Mouse (Mus musculus) midbrain, postnatal 0 days (tissue): ENCODE results near the gene Ube2j1. TPM values are rescaled to one million over a fixed set of nuclear protein-coding genes. Genes with fewer than 3 reads are reported as not detected.

Experiments
- ATAC-seq: fragments of 200-750 bp; cut with Nextera tagmentation; 2 replicates; pipeline ENCODE4 v1.8.0; 2017; ENCODE audit warnings: moderate number of reproducible peaks, mild to moderate bottlenecking, moderate TSS enrichment, moderate library complexity; ENCODE audit not compliant: low FRiP score
- DNase-seq: peaks from one replicate; pipeline ENCODE4 v3.0.0-alpha.2; 2015; ENCODE audit warnings: low spot score
- H3K27ac ChIP-seq: fragments of 300-500 bp; sonication (generic); 2 replicates; pipeline ENCODE4 v1.5.1; 2014; ENCODE audit warnings: low read depth, mild to moderate bottlenecking, low read length, mixed read lengths
- H3K27me3 ChIP-seq: fragments of 300-500 bp; sonication (generic); 2 replicates; pipeline ENCODE4 v1.6.1; 2014; ENCODE audit warnings: low read length, control low read depth, mixed read lengths; ENCODE audit not compliant: insufficient read depth
- H3K36me3 ChIP-seq: fragments of 300-500 bp; sonication (generic); 2 replicates; pipeline ENCODE4 v1.6.1; 2014; ENCODE audit warnings: low read length, control low read depth, mixed read lengths; ENCODE audit not compliant: insufficient read depth
- H3K4me1 ChIP-seq: fragments of 300-500 bp; sonication (generic); 2 replicates; pipeline ENCODE4 v1.6.1; 2014; ENCODE audit warnings: mild to moderate bottlenecking, control low read depth, antibody characterized with exemption, low read length, mixed read lengths; ENCODE audit not compliant: insufficient read depth
- H3K4me2 ChIP-seq: fragments of 300-500 bp; sonication (generic); 2 replicates; pipeline ENCODE4 v1.6.1; 2014; ENCODE audit warnings: low read depth, mild to moderate bottlenecking, low read length, mixed read lengths; ENCODE audit not compliant: poor library complexity, severe bottlenecking
- H3K4me3 ChIP-seq: fragments of 300-500 bp; sonication (generic); 2 replicates; pipeline ENCODE4 v1.5.1; 2014; ENCODE audit warnings: low read depth, mild to moderate bottlenecking, low read length, moderate library complexity
- H3K9ac ChIP-seq: fragments of 300-500 bp; sonication (generic); replicated peaks from 2 replicates; pipeline ENCODE4 v1.6.1; 2014; ENCODE audit warnings: mild to moderate bottlenecking, low read length, moderate library complexity, mixed read lengths; ENCODE audit not compliant: poor library complexity, severe bottlenecking
- H3K9me3 ChIP-seq: fragments of 300-500 bp; sonication (generic); 2 replicates; pipeline ENCODE4 v1.6.1; 2016; ENCODE audit warnings: low read length, control low read depth
- CTCF ChIP-seq: IDR thresholded peaks from 2 replicates; pipeline ENCODE4 v1.5.1; 2016; ENCODE audit warnings: antibody characterized with exemption, mild to moderate bottlenecking
- WGBS: fragments of 180-500 bp; shearing (Covaris S2); extraction: QIAGEN DNeasy Blood & Tissue Kit; methylation state at CpG from one replicate; pipeline ENCODE4 v1.1.7; 2014; 5-methylcytosine and 5-hydroxymethylcytosine counted together
- polyA plus RNA-seq: library from polyadenylated mRNA; unstranded; fragments of >200 nt; fragmentation: Nextera tagmentation; extraction: Ambion mirVana; gene quantifications from 2 replicates; pipeline ENCODE4 v1.2.1, GENCODE M21; 2015
- total RNA-seq: library from RNA; depleted of rRNA; stranded (reverse); fragments of >200 nt; gene quantifications from 2 replicates; pipeline ENCODE4 v1.2.3, GENCODE M21; 2014

Ube2j1 gene
- total and polyA plus RNA-seq, 2 experiments from 2014 or later: 70.3 to 126 TPM

GRCm38 (mm10) chr4:33007443-33008217, 23.6 kb upstream of the Ube2j1 start:
- no peaks in the 10 kb centered on the region for H3K9me3 ChIP-seq
- H3K4me3 ChIP-seq: no peak overlapping the region
- no peak overlapping the region for H3K4me2 ChIP-seq
- 93% methylated on average over 9 of the region's 9 CpGs for WGBS
- DNase-seq (no peak), ATAC-seq (no peak)
- no peak overlapping the region for H3K9ac ChIP-seq
- no peak for TF ChIP-seq CTCF
- H3K27ac ChIP-seq: no peak overlapping the region
- H3K27me3 ChIP-seq: no peaks in the 10 kb centered on the region
- peaks cover 13% of the 10 kb centered on the region; the same call in 1 of the 2 replicates for H3K36me3 ChIP-seq
- no peaks in the 10 kb centered on the region for H3K4me1 ChIP-seq

- no peak overlapping the region for H3K4me2 ChIP-seq
- ATAC-seq: no peak
- no peak overlapping the region for H3K9ac ChIP-seq
- H3K4me1 ChIP-seq: no peaks in the 10 kb centered on the region
- no peak for TF ChIP-seq CTCF
- no peaks in the 10 kb centered on the region for H3K9me3 ChIP-seq
- 94% methylated on average over 1 of the region's 1 CpGs for WGBS
- no peak overlapping the region for H3K4me3 ChIP-seq
- no peak overlapping the region for H3K27ac ChIP-seq
- H3K36me3 ChIP-seq: peaks cover 13% of the 10 kb centered on the region; the same call in 1 of the 2 replicates
- no peaks in the 10 kb centered on the region for H3K27me3 ChIP-seq
- DNase-seq: no peak
Observed at GRCm38 (mm10) chr4:33010078-33010477, 21.1 kb upstream of the Ube2j1 start.

GRCm38 (mm10) chr4:33012484-33012883, 18.7 kb upstream of the Ube2j1 start:
- Histone ChIP-seq H3K4me3 (no peak overlapping the region), H3K9ac (no peak overlapping the region), H3K9me3 (no peaks in the 10 kb centered on the region), H3K27me3 (no peaks in the 10 kb centered on the region), H3K27ac (no peak overlapping the region), H3K36me3 (peaks cover 10% of the 10 kb centered on the region; the same call in 1 of the 2 replicates), H3K4me1 (no peaks in the 10 kb centered on the region), H3K4me2 (no peak overlapping the region)
- ATAC-seq (no peak), DNase-seq (no peak)
- no peak for TF ChIP-seq CTCF
- 80% methylated on average over 4 of the region's 4 CpGs for WGBS

- no peak overlapping the region for H3K27ac ChIP-seq
- DNase-seq: peak; percentile 92
- no peaks in the 10 kb centered on the region for H3K9me3 ChIP-seq
- no peak overlapping the region for H3K4me2 ChIP-seq
- H3K9ac ChIP-seq: no peak overlapping the region
- 53% methylated on average over 9 of the region's 9 CpGs for WGBS
- H3K36me3 ChIP-seq: peaks cover 13% of the 10 kb centered on the region; the same call in 1 of the 2 replicates
- TF ChIP-seq CTCF: peak; percentile 96
- no peak overlapping the region for H3K4me3 ChIP-seq
- ATAC-seq: peak; percentile 73; the same call in 1 of the 2 replicates
- no peaks in the 10 kb centered on the region for H3K4me1 ChIP-seq
- no peaks in the 10 kb centered on the region for H3K27me3 ChIP-seq
Observed at GRCm38 (mm10) chr4:33018361-33018999, 12.7 kb upstream of the Ube2j1 start.

GRCm38 (mm10) chr4:33024420-33024819, 6.8 kb upstream of the Ube2j1 start:
- ATAC-seq: no peak

GRCm38 (mm10) chr4:33029104-33029503, 2.1 kb upstream of the Ube2j1 start:
- no peaks in the 10 kb centered on the region for H3K9me3 ChIP-seq
- H3K36me3 ChIP-seq: 0 out of 2 replicates have a peak, but pooled peaks cover 4% of the 10 kb centered on the region
- no peak overlapping the region for H3K4me2 ChIP-seq
- 91% methylated on average over 7 of the region's 7 CpGs for WGBS
- no peak for TF ChIP-seq CTCF
- 0 out of 2 replicates have a peak, but pooled peaks cover 8% of the 10 kb centered on the region for H3K4me1 ChIP-seq
- no peak overlapping the region for H3K27ac ChIP-seq
- ATAC-seq (no peak), DNase-seq (no peak)
- H3K9ac ChIP-seq: no peak overlapping the region
- no peak overlapping the region for H3K4me3 ChIP-seq
- no peaks in the 10 kb centered on the region for H3K27me3 ChIP-seq

More at GRCm38 (mm10) chr4:33024420-33024819, 6.8 kb upstream of the Ube2j1 start:
- Histone ChIP-seq H3K27ac (no peak overlapping the region), H3K4me2 (no peak overlapping the region), H3K4me1 (no peaks in the 10 kb centered on the region), H3K4me3 (no peak overlapping the region), H3K36me3 (peaks cover 15% of the 10 kb centered on the region; the same call in 1 of the 2 replicates), H3K9ac (no peak overlapping the region), H3K9me3 (no peaks in the 10 kb centered on the region), H3K27me3 (no peaks in the 10 kb centered on the region)
- TF ChIP-seq CTCF: no peak
- 85% methylated on average over 8 of the region's 8 CpGs for WGBS
- DNase-seq: no peak
